Mouse (Mus musculus) megakaryocyte, embryonic 14.5 days (primary cell): ENCODE results near the gene Colgalt1. TPM values are rescaled to one million over a fixed set of nuclear protein-coding genes. Genes with fewer than 3 reads are reported as not detected.

Experiments used
- H3K27me3 ChIP-seq: replicated peaks from 2 replicates; pipeline ENCODE3; 2012; ENCODE audit warnings: inconsistent platforms
- H3K36me3 ChIP-seq: replicated peaks from 2 replicates; pipeline ENCODE3; 2012; ENCODE audit warnings: low read length, inconsistent platforms, mixed read lengths
- H3K4me1 ChIP-seq: 2 replicates; pipeline ENCODE4 v1.6.1; 2012; ENCODE audit warnings: inconsistent platforms
- H3K4me3 ChIP-seq: replicated peaks from 2 replicates; pipeline ENCODE3; 2012; ENCODE audit warnings: moderate library complexity, mild to moderate bottlenecking, inconsistent platforms
- H3K9me3 ChIP-seq: 2 replicates; pipeline ENCODE4 v1.6.1; 2012; ENCODE audit warnings: inconsistent platforms
- FLI1 ChIP-seq: IDR thresholded peaks from 2 replicates; pipeline ENCODE4 v1.6.1; 2012; ENCODE audit warnings: low read length, inconsistent platforms, mixed read lengths
- GATA1 ChIP-seq: IDR thresholded peaks from 3 replicates; pipeline ENCODE4 v1.6.1; 2012; ENCODE audit warnings: mixed read lengths, low read length, inconsistent platforms, borderline replicate concordance
- polyA plus RNA-seq: library from polyadenylated mRNA; stranded (reverse); fragments of >175 nt; gene quantifications from 2 replicates; pipeline ENCODE4 v1.2.3, GENCODE M21; 2012; ENCODE audit warnings: low replicate concordance; ENCODE audit not compliant: insufficient read depth

The Colgalt1 gene
- polyA plus RNA-seq, 1 experiment, result 14.0 TPM

- Histone ChIP-seq H3K9me3 (no peaks in the 10 kb centered on the region), H3K36me3 (no peaks in the 10 kb centered on the region), H3K4me3 (peak overlapping the region; percentile 93), H3K4me1 (peaks cover 58% of the 10 kb centered on the region), H3K27me3 (peaks cover 51% of the 10 kb centered on the region)
- no peak for TF ChIP-seq GATA1
- no peak for TF ChIP-seq FLI1
These were observed 40.4 kb upstream of the Colgalt1 start for GRCm38 (mm10) chr8:71570291-71570954.

- no peak for TF ChIP-seq FLI1
- no peak for TF ChIP-seq GATA1
- Histone ChIP-seq H3K36me3 (no peaks in the 10 kb centered on the region), H3K9me3 (no peaks in the 10 kb centered on the region), H3K4me1 (peaks cover 56% of the 10 kb centered on the region), H3K4me3 (no peak overlapping the region), H3K27me3 (peaks cover 39% of the 10 kb centered on the region)
These were observed 38.7 kb upstream of the Colgalt1 start for GRCm38 (mm10) chr8:71572077-71572476.

- H3K4me3 ChIP-seq, result no peak overlapping the region
- H3K4me1 ChIP-seq, result peaks cover 60% of the 10 kb centered on the region
- TF ChIP-seq GATA1, result no peak
- TF ChIP-seq FLI1, result no peak
- peaks cover 33% of the 10 kb centered on the region for H3K27me3 ChIP-seq
- no peaks in the 10 kb centered on the region for H3K9me3 ChIP-seq
- no peaks in the 10 kb centered on the region for H3K36me3 ChIP-seq
These were observed 37.8 kb upstream of the Colgalt1 start for GRCm38 (mm10) chr8:71572847-71573633.

GRCm38 (mm10) chr8:71574426-71574825 lies 36.4 kb upstream of the Colgalt1 start:
- Histone ChIP-seq H3K4me1 (peaks cover 60% of the 10 kb centered on the region), H3K9me3 (no peaks in the 10 kb centered on the region), H3K27me3 (peaks cover 22% of the 10 kb centered on the region), H3K4me3 (no peak overlapping the region), H3K36me3 (no peaks in the 10 kb centered on the region)
- TF ChIP-seq GATA1 (no peak), FLI1 (no peak)

GRCm38 (mm10) chr8:71575020-71575419 lies 35.8 kb upstream of the Colgalt1 start:
- H3K27me3 ChIP-seq, result peaks cover 16% of the 10 kb centered on the region
- TF ChIP-seq GATA1, result no peak
- TF ChIP-seq FLI1, result no peak
- peaks cover 60% of the 10 kb centered on the region for H3K4me1 ChIP-seq
- peak overlapping the region; percentile 29 for H3K4me3 ChIP-seq
- no peaks in the 10 kb centered on the region for H3K36me3 ChIP-seq
- H3K9me3 ChIP-seq, result no peaks in the 10 kb centered on the region

GRCm38 (mm10) chr8:71577856-71578387 lies 32.9 kb upstream of the Colgalt1 start:
- H3K4me3 ChIP-seq, result peak overlapping the region; percentile 83

GRCm38 (mm10) chr8:71579009-71579408 lies 31.8 kb upstream of the Colgalt1 start:
- TF ChIP-seq GATA1 (no peak), FLI1 (no peak)
- peaks cover 3% of the 10 kb centered on the region for H3K27me3 ChIP-seq

More at GRCm38 (mm10) chr8:71577856-71578387, 32.9 kb upstream of the Colgalt1 start:
- Histone ChIP-seq H3K9me3 (no peaks in the 10 kb centered on the region), H3K27me3 (no peaks in the 10 kb centered on the region), H3K36me3 (peaks cover 10% of the 10 kb centered on the region), H3K4me1 (peaks cover 69% of the 10 kb centered on the region)
- TF ChIP-seq GATA1 (no peak), FLI1 (no peak)

GRCm38 (mm10) chr8:71579476-71579875 lies 31.3 kb upstream of the Colgalt1 start:
- Histone ChIP-seq H3K36me3 (peaks cover 15% of the 10 kb centered on the region), H3K4me3 (peak overlapping the region; percentile 75), H3K9me3 (no peaks in the 10 kb centered on the region), H3K4me1 (peaks cover 78% of the 10 kb centered on the region), H3K27me3 (peaks cover 5% of the 10 kb centered on the region)
- TF ChIP-seq GATA1 (no peak), FLI1 (no peak)

More at GRCm38 (mm10) chr8:71579009-71579408, 31.8 kb upstream of the Colgalt1 start:
- H3K9me3 ChIP-seq, result no peaks in the 10 kb centered on the region
- H3K4me1 ChIP-seq, result peaks cover 80% of the 10 kb centered on the region
- H3K4me3 ChIP-seq, result peak overlapping the region; percentile 75
- peaks cover 12% of the 10 kb centered on the region for H3K36me3 ChIP-seq

GRCm38 (mm10) chr8:71580201-71580600 lies 30.6 kb upstream of the Colgalt1 start:
- Histone ChIP-seq H3K4me3 (peak overlapping the region; percentile 75), H3K27me3 (peaks cover 9% of the 10 kb centered on the region), H3K9me3 (no peaks in the 10 kb centered on the region), H3K4me1 (peaks cover 71% of the 10 kb centered on the region), H3K36me3 (peaks cover 22% of the 10 kb centered on the region)
- TF ChIP-seq GATA1 (no peak), FLI1 (no peak)

- Histone ChIP-seq H3K4me1 (peaks cover 41% of the 10 kb centered on the region), H3K9me3 (no peaks in the 10 kb centered on the region), H3K27me3 (peaks cover 9% of the 10 kb centered on the region), H3K36me3 (peaks cover 36% of the 10 kb centered on the region), H3K4me3 (no peak overlapping the region)
- TF ChIP-seq FLI1 (no peak), GATA1 (no peak)
These were observed 23.9 kb upstream of the Colgalt1 start for GRCm38 (mm10) chr8:71586891-71587290.
